In the genomic region with DNA sequence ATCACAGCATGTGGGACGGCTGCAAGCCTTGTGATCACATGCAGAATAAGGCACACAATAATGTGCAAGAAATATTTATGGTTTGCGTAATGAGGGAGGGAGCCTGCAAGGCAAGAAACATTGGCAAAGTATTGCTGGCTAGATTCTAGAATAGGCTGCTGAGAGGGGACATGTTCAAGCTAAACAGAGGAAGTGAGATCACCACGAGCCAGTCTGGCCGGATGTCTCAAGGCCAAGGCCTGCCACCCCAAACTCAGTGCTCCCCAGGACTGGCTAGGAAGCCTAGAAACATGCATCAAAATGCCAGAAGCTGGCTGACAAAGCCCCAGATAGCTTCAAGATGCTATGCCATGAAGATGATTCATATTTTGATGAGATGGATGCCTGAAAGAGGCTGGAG, we compare ENCODE assay signal across 9 mouse cellular contexts.
"Had no signal": no experiment of that assay in that cellular context is flagged by ENCODE, and none has a peak within 500 bp of the region (broad histone marks: within the 10 kb centered on the region; RNA-seq: fewer than 3 reads in every experiment).

No protein-coding gene starts in this region.

- H3K9ac ChIP-seq: limb, embryonic 13.5 days; liver, embryonic 14.5 days; lung, embryonic 15.5 days; midbrain, embryonic 12.5 days had no signal

- DNase-seq: kidney, adult 11 months; kidney, postnatal 14 days; thymus, postnatal 4 days had no signal

- ATAC-seq: midbrain, embryonic 16.5 days had no signal

- H3K27me3 ChIP-seq: limb, embryonic 13.5 days; lung, embryonic 15.5 days; midbrain, embryonic 12.5 days had no signal

- H3K4me1 ChIP-seq: lung, embryonic 15.5 days had no signal

- H3K4me2 ChIP-seq: limb, embryonic 13.5 days; lung, embryonic 15.5 days; midbrain, embryonic 12.5 days had no signal

- H3K4me3 ChIP-seq: limb, embryonic 13.5 days; lung, embryonic 15.5 days; midbrain, embryonic 12.5 days had no signal

- H3K27ac ChIP-seq: limb, embryonic 13.5 days; liver, embryonic 14.5 days; lung, embryonic 15.5 days; midbrain, embryonic 12.5 days; stomach, postnatal 0 days had no signal

- H3K9me3 ChIP-seq: limb, embryonic 13.5 days; lung, embryonic 15.5 days; midbrain, embryonic 12.5 days had no signal

- H3K36me3 ChIP-seq: lung, embryonic 15.5 days had no signal
